Mouse (Mus musculus) intestine, embryonic 14.5 days (tissue): ENCODE measurements around the gene Tceanc2. TPM values are rescaled to one million over a fixed set of nuclear protein-coding genes. Genes with fewer than 3 reads are reported as not detected.
A peak's percentile ranks its signal among the peaks of the same experiment; 100 is the strongest.

Experiments
- ATAC-seq: fragments of 200-750 bp; cut with Nextera tagmentation; replicated peaks from 2 replicates; pipeline ENCODE4 v1.8.0; 2017; ENCODE audit warnings: low read depth, moderate number of reproducible peaks, moderate TSS enrichment, moderate library complexity; ENCODE audit not compliant: low FRiP score, low TSS enrichment
- DNase-seq: peaks from one replicate; pipeline ENCODE4 v3.0.0-alpha.2; 2018; ENCODE audit warnings: low spot score
- H3K27ac ChIP-seq: fragments of 300-500 bp; sonication (generic); 2 replicates; pipeline ENCODE4 v1.5.1; 2014; ENCODE audit warnings: low read depth, mild to moderate bottlenecking, control low read depth
- H3K27me3 ChIP-seq: fragments of 300-500 bp; sonication (generic); replicated peaks from 2 replicates; pipeline ENCODE4 v1.6.1; 2014; ENCODE audit warnings: low read length, control low read depth; ENCODE audit not compliant: control insufficient read depth, insufficient read depth
- H3K36me3 ChIP-seq: fragments of 300-500 bp; sonication (generic); 2 replicates; pipeline ENCODE4 v1.6.1; 2014; ENCODE audit warnings: low read length, control low read depth; ENCODE audit not compliant: control insufficient read depth, insufficient read depth
- H3K4me1 ChIP-seq: fragments of 300-500 bp; sonication (generic); replicated peaks from 2 replicates; pipeline ENCODE4 v1.6.1; 2014; ENCODE audit warnings: low read length, control low read depth, mixed read lengths; ENCODE audit not compliant: control insufficient read depth, insufficient read depth
- H3K4me2 ChIP-seq: fragments of 300-500 bp; sonication (generic); 2 replicates; pipeline ENCODE4 v1.6.1; 2014; ENCODE audit warnings: low read length
- H3K4me3 ChIP-seq: fragments of 300-500 bp; sonication (generic); 2 replicates; pipeline ENCODE4 v1.5.1; 2014; ENCODE audit warnings: low read depth, low read length, control low read depth, mixed read lengths
- H3K9ac ChIP-seq: fragments of 300-500 bp; sonication (generic); 2 replicates; pipeline ENCODE4 v1.6.1; 2014; ENCODE audit warnings: mild to moderate bottlenecking, low read length
- H3K9me3 ChIP-seq: fragments of 300-500 bp; sonication (generic); 2 replicates; pipeline ENCODE4 v1.6.1; 2016; ENCODE audit warnings: low read length, control low read depth; ENCODE audit not compliant: control insufficient read depth
- WGBS: fragments of 180-500 bp; shearing (Covaris S2); extraction: QIAGEN DNeasy Blood & Tissue Kit; methylation state at CpG from one replicate; pipeline ENCODE4 v1.1.7; 2014; 5-methylcytosine and 5-hydroxymethylcytosine counted together
- polyA plus RNA-seq: library from polyadenylated mRNA; unstranded; fragments of >200 nt; fragmentation: Nextera tagmentation; extraction: Ambion mirVana; gene quantifications from 2 replicates; pipeline ENCODE4 v1.2.1, GENCODE M21; 2014

Gene Tceanc2
- polyA plus RNA-seq, 1 experiment from 2014 or later, result 18.9 TPM

DNA sequence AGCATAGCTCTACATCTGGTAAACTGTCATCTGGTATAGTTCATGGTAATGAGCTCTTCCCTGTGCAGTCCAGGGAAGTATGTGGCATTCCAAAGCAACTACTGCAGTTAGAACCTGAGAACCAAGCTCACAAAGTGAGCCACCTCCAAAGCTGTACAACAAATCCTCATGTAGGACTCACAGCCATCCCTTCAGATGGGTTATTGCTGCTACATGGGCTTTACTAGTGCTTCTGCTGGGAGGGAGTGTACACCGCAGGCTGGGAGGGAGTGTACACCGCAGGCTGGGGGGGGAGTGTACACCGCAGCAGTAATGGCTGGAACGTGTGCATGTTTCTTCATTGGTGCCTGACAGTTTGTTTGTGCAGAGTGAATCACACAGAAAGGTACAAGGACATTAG is 4.3 kb upstream of the Tceanc2 start:
- Histone ChIP-seq H3K4me2 (no peak overlapping the region), H3K27ac (no peak overlapping the region), H3K4me1 (peaks cover 14% of the 10 kb centered on the region; the same call in 1 of the 2 replicates), H3K9ac (no peak overlapping the region), H3K4me3 (no peak overlapping the region), H3K36me3 (peaks cover 21% of the 10 kb centered on the region), H3K9me3 (no peaks in the 10 kb centered on the region), H3K27me3 (no peaks in the 10 kb centered on the region)
- ATAC-seq, result no peak
- DNase-seq, result no peak
- WGBS, result 80% methylated on average over 4 of the region's 4 CpGs

DNA sequence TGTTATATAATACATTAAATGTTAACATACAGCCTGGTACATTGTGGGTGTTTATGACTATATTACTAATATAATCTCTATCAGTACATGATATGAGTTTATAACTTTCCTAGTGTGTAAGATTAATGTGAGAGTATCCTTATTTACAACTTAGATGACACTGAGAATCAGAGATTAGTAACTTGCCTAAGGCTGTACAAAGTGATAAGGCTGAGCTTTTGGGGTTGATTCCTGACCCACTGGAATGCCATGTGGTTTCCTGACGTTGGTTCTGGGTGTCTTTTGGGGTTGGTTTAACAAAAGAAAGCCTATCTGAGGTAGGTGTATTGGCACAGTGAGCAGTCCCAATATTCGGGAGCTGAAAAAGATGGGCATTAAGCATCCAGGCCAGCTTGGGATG is 3.9 kb upstream of the Tceanc2 start:
- Histone ChIP-seq H3K27ac (no peak overlapping the region), H3K4me2 (no peak overlapping the region), H3K4me1 (peaks cover 14% of the 10 kb centered on the region; the same call in 1 of the 2 replicates), H3K36me3 (peaks cover 17% of the 10 kb centered on the region), H3K4me3 (no peak overlapping the region), H3K9ac (no peak overlapping the region), H3K27me3 (no peaks in the 10 kb centered on the region), H3K9me3 (no peaks in the 10 kb centered on the region)
- ATAC-seq, result no peak
- DNase-seq, result no peak
- WGBS, result 72% methylated on average over 2 of the region's 2 CpGs

DNA sequence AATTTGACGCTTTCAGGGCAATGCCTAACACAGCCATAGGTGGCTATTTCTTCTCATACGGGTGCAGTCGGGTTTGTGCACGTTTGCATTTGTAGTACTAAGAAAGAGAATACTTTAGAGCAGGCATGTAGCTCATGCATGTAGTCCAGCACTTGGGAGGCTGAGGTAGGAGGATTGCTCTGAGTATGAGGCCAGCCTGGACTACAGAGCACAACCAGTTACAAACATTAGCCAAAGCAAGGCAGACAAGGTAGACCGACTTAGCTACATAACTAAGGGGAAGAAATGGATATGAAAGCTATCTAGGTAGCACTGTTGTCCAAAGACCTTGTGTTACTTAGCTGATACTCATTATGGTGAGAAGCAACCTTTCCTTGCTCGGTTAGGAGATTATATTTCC is 3.0 kb upstream of the Tceanc2 start:
- Histone ChIP-seq H3K36me3 (peaks cover 8% of the 10 kb centered on the region), H3K9me3 (no peaks in the 10 kb centered on the region), H3K9ac (no peak overlapping the region), H3K4me1 (peaks cover 21% of the 10 kb centered on the region), H3K4me2 (no peak overlapping the region), H3K27ac (no peak overlapping the region), H3K27me3 (no peaks in the 10 kb centered on the region), H3K4me3 (no peak overlapping the region)
- no peak for ATAC-seq
- no peak for DNase-seq
- 80% methylated on average over 6 of the region's 6 CpGs for WGBS

DNA sequence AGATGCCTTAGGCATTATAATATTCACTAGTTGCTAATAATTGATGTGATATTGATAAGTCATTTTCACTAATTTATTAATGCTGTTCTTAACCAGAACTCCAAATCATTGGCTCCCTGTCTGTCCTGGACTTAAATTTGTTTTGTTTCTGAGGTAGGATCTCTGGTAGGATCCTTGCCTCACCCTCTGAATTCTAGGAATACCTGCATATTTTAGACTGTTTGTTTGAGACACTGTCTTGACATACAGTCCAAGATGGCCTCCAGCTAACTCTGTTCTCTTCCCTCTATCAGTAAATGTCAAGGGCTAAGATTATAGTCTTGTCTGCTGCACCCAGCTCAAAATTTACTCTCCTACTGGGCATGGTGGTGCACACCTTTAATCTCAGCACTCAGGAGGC is 1.8 kb upstream of the Tceanc2 start:
- Histone ChIP-seq H3K4me2 (no peak overlapping the region), H3K36me3 (no peaks in the 10 kb centered on the region), H3K4me1 (peaks cover 22% of the 10 kb centered on the region), H3K9ac (no peak overlapping the region), H3K9me3 (no peaks in the 10 kb centered on the region), H3K27me3 (no peaks in the 10 kb centered on the region), H3K4me3 (no peak overlapping the region), H3K27ac (no peak overlapping the region)
- DNase-seq (no peak), ATAC-seq (no peak)

DNA sequence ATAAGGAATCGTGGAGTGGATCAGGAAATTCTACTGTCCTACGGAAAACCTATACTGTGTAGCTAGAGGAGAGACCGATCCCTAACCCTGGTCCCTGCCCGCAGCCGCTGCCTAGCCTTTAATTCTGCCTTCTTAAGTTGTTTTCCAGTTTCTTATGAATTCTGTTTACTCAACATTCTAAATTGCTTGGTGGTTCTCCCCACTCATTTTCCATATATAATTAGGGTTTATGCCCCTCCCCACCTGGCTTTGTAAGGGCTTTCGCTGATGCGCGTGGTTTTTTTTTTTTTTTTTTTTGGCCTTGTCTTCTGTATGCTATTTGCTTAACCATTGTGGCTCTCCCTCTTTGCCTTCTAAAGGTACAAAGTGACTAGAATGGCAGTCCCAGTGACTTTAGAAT is 645 bp upstream of the Tceanc2 start:
- Histone ChIP-seq H3K9ac (peak overlapping the region; percentile 85), H3K9me3 (no peaks in the 10 kb centered on the region), H3K4me1 (peaks cover 22% of the 10 kb centered on the region), H3K27me3 (no peaks in the 10 kb centered on the region), H3K36me3 (peaks cover 7% of the 10 kb centered on the region; the same call in 1 of the 2 replicates), H3K27ac (peak overlapping the region; percentile 97), H3K4me2 (peak overlapping the region; percentile 72), H3K4me3 (peak overlapping the region; percentile 97)
- DNase-seq (peak; percentile 56), ATAC-seq (no peak)
- 2% methylated on average over 8 of the region's 8 CpGs for WGBS

DNA sequence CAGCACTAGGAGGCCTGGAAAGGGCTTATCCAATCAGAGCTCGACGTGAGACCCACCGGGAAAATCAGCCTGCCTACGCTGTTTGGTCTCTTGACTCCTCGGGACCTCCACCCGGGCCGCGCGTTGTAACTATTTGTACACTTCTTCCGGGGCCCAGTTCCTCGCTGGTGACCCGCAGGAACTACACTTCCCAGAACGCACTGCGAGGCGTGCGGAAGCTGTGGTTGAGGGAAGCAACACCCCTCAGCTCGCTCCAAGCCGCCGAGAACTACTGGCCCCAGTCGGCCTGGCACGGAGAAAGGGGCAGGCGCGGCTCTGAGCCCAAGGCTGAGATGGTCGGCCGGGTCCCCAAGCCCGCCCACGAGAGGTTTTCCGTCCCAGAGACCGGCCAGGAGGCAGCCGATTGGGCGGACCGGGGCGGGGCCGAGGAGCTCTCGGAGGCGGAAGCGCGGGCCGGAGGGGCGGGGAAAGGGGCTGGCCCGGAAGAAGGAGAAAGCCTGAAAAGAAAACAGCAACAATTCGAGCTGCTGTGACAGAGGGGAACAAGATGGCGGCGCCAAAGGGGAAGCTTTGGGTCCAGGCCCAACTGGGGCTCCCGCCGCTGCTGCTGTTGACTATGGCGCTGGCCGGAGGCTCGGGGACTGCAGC is 610 bp downstream of the Tceanc2 start, which contains the start of gene Tmem59:
TSS of gene Tmem59 (plus strand) at position 218 of the 648 bp plus-strand sequence.
- ATAC-seq (peak; percentile 92), DNase-seq (peak; percentile 99)
- H3K27ac ChIP-seq, result peak within 1 kb of the TSS; percentile 97
- H3K36me3 ChIP-seq, result peaks cover 19% of the 10 kb centered on the region
- under 1% methylated on average over 49 of the region's 49 CpGs for WGBS
- peak within 1 kb of the TSS; percentile 85 for H3K9ac ChIP-seq
- H3K4me1 ChIP-seq, result peaks cover 22% of the 10 kb centered on the region
- H3K27me3 ChIP-seq, result no peaks in the 10 kb centered on the region
- H3K4me3 ChIP-seq, result peak within 1 kb of the TSS; percentile 97
- H3K9me3 ChIP-seq, result no peaks in the 10 kb centered on the region
- peak within 1 kb of the TSS; percentile 75 for H3K4me2 ChIP-seq

DNA sequence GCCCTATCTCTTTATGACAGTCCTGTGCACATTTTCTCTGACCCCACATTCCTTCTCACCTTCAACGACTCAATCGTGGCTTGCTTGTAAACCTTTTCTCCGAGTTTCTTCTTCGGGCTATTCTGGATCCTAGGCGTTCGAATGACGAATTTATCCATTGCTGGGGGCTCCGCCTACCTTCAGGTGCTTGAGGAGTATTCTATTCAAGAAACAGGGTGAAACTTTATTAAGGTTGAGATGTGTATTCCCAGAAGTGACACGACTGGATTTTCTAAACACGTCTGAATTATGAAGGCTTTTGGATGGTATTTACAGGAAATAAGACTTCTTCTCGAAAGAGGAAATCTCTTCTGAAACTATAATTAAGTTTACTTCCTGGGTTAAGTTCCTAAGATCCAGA is 1.4 kb downstream of the Tceanc2 start:
- ATAC-seq, result no peak
- Histone ChIP-seq H3K9ac (peak overlapping the region; percentile 85), H3K27me3 (no peaks in the 10 kb centered on the region), H3K9me3 (no peaks in the 10 kb centered on the region), H3K4me1 (peaks cover 22% of the 10 kb centered on the region), H3K4me2 (peak overlapping the region; percentile 75), H3K4me3 (peak overlapping the region; percentile 97), H3K27ac (peak overlapping the region; percentile 97), H3K36me3 (peaks cover 26% of the 10 kb centered on the region)
- no peak for DNase-seq
- 25% methylated on average over 11 of the region's 11 CpGs for WGBS

DNA sequence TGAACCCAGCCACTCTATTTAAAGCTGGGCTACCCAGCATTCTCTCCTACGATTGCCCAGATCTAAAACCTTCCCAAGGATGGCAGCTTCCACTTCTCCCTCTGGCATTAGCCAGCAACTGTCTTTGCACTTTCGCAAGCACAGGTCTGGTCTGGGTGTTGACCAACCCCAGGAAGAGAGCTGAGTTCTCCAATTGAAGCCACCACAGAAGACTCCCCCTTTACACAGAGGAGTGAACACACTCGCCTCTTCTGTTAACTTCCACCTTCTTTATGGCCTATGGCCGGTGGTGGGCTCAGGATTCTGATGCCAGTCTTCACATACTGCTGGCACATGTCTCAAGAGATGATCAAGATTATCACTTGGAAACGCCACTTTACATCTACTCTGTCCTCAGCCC is 11.1 kb downstream of the Tceanc2 start:
- Histone ChIP-seq H3K9me3 (no peaks in the 10 kb centered on the region), H3K4me1 (0 out of 2 replicates have a peak, but pooled peaks cover 4% of the 10 kb centered on the region), H3K27me3 (no peaks in the 10 kb centered on the region), H3K4me3 (no peak overlapping the region), H3K27ac (no peak overlapping the region), H3K36me3 (peaks cover 35% of the 10 kb centered on the region), H3K4me2 (no peak overlapping the region), H3K9ac (no peak overlapping the region)
- no peak for DNase-seq
- no peak for ATAC-seq
- WGBS, result 90% methylated on average over 5 of the region's 5 CpGs

DNA sequence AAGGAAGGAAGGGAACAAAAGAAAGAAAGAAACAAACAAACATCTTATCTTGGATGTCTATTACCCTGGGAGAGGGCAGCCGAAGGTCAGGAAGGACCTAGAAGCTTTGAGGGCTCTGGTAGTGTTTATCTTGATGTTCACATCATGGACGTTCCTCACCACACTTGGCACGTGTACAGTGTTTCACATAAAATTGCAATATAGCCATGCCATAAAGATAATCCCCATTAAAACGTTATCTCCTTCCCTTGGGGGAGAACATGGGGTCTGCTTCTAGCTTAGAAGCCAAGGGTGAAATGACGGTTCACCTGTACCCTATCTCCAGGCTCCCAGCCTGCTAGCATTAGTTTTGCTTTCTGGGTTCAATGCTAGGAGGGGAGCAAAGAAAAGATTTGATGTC is 12.2 kb downstream of the Tceanc2 start:
- Histone ChIP-seq H3K36me3 (peaks cover 29% of the 10 kb centered on the region), H3K9me3 (no peaks in the 10 kb centered on the region), H3K4me2 (no peak overlapping the region), H3K4me1 (0 out of 2 replicates have a peak, but pooled peaks cover 4% of the 10 kb centered on the region), H3K4me3 (no peak overlapping the region), H3K27me3 (no peaks in the 10 kb centered on the region), H3K27ac (no peak overlapping the region), H3K9ac (no peak overlapping the region)
- ATAC-seq (no peak), DNase-seq (no peak)
- WGBS, result 77% methylated on average over 5 of the region's 5 CpGs
